Mouse (Mus musculus): ENCODE measurements at regions not wholly inside any gene's neighbourhood (a gene's known extent, or its start where the extent isn't known, plus 50 kb on each side); places are given as distances from the start of the nearest gene placed in this dataset.

GRCm38 (mm10) chr10:39239498-39240177 lies 76.0 kb upstream of the Ccn6 start:
- TF ChIP-seq CTCF (IDR thresholded peaks at IDR 0.05; ENCODE audit: borderline replicate concordance, insufficient read depth, low read length) (no peak), POLR2A (IDR thresholded peaks at IDR 0.05; ENCODE audit: low read depth, low read length) (no peak)

Data from embryonic fibroblast, embryonic 13.5 days (primary cell).